Mouse (Mus musculus) colon, adult 2 months (tissue): Measurements from ENCODE around the gene Slc26a6. TPM values are rescaled to one million over a fixed set of nuclear protein-coding genes. Genes with fewer than 3 reads are reported as not detected.

Source experiments
- polyA plus RNA-seq: library from polyadenylated mRNA; depleted of rRNA; stranded (reverse); fragments of >200 nt; gene quantifications from 2 replicates; pipeline ENCODE4 v1.2.3, GENCODE M21; 2012; rRNA removed

The Slc26a6 gene
- 7.2 and 11.9 TPM in 2 replicates for polyA plus RNA-seq

GRCm38 (mm10) chr9:108852976-108853375, at the start of gene Slc26a6:
Slc26a6 (plus strand) TSS chr9:108853283.

GRCm38 (mm10) chr9:108808163-108808665, 44.9 kb upstream of the Slc26a6 start, which contains the start of gene Nckipsd:
Nckipsd (plus strand) TSS chr9:108808368.

GRCm38 (mm10) chr9:108825820-108826699, 27.0 kb upstream of the Slc26a6 start, which contains the start of gene Celsr3:
Celsr3 (plus strand) TSS chr9:108826320.

GRCm38 (mm10) chr9:108914491-108914890, 61.4 kb downstream of the Slc26a6 start, which contains the start of gene Tmem89:
Tmem89 (plus strand) TSS chr9:108914619.

GRCm38 (mm10) chr9:108936418-108937364, 83.6 kb downstream of the Slc26a6 start, which contains the start of gene Uqcrc1:
Uqcrc1 (plus strand) TSS chr9:108936633.

GRCm38 (mm10) chr9:108953081-108953636, 100.1 kb downstream of the Slc26a6 start, which contains the start of gene Col7a1:
Col7a1 (plus strand) TSS chr9:108953586.

Other genes starting within 250 kb of the Slc26a6 start
- 33.5 and 39.2 TPM in 2 replicates for gene Arih2, start 203.9 kb upstream of the Slc26a6 start, polyA plus RNA-seq
- 67.7 and 75.1 TPM in 2 replicates for gene Slc25a20, start 191.2 kb upstream of the Slc26a6 start, polyA plus RNA-seq
- gene Prkar2a, start 164.0 kb upstream of the Slc26a6 start, polyA plus RNA-seq = 35.1 and 38.9 TPM in 2 replicates
- 46.0 and 51.8 TPM in 2 replicates for gene Ip6k2, start 69.5 kb upstream of the Slc26a6 start, polyA plus RNA-seq
- gene Nckipsd, start 44.9 kb upstream of the Slc26a6 start, polyA plus RNA-seq = 28.1 and 30.3 TPM in 2 replicates
- 2.1 and 2.3 TPM in 2 replicates for gene Celsr3, start 27.0 kb upstream of the Slc26a6 start, polyA plus RNA-seq
- not detected in 2 replicates for gene Tmem89, start 61.3 kb downstream of the Slc26a6 start, polyA plus RNA-seq
- 840 and 874 TPM in 2 replicates for gene Uqcrc1, start 83.3 kb downstream of the Slc26a6 start, polyA plus RNA-seq
- gene Col7a1, start 100.3 kb downstream of the Slc26a6 start, polyA plus RNA-seq = 0.58 and 4.1 TPM in 2 replicates
- 0.13 and 0.16 TPM in 2 replicates for gene Ucn2, start 132.7 kb downstream of the Slc26a6 start, polyA plus RNA-seq
- 31.5 and 46.8 TPM in 2 replicates for gene Pfkfb4, start 138.5 kb downstream of the Slc26a6 start, polyA plus RNA-seq
- gene Shisa5, start 185.3 kb downstream of the Slc26a6 start, polyA plus RNA-seq = 758 and 915 TPM in 2 replicates
- 59.2 and 60.5 TPM in 2 replicates for gene Trex1, start 206.5 kb downstream of the Slc26a6 start, polyA plus RNA-seq
- 16.6 and 17.8 TPM in 2 replicates for gene Atrip, start 220.8 kb downstream of the Slc26a6 start, polyA plus RNA-seq
- 10.4 and 11.4 TPM in 2 replicates for gene Ccdc51, start 229.2 kb downstream of the Slc26a6 start, polyA plus RNA-seq
- 9.9 and 17.1 TPM in 2 replicates for gene Tma7, start 229.3 kb downstream of the Slc26a6 start, polyA plus RNA-seq
- 8.2 and 8.6 TPM in 2 replicates for gene Plxnb1, start 242.1 kb downstream of the Slc26a6 start, polyA plus RNA-seq